Mouse (Mus musculus): ENCODE measurements around the gene Fam136a. TPM values are rescaled to one million over a fixed set of nuclear protein-coding genes. Genes with fewer than 3 reads are reported as not detected.

Fam136a gene
- polyA plus RNA-seq, 1 experiment = 73.3 TPM

DNA sequence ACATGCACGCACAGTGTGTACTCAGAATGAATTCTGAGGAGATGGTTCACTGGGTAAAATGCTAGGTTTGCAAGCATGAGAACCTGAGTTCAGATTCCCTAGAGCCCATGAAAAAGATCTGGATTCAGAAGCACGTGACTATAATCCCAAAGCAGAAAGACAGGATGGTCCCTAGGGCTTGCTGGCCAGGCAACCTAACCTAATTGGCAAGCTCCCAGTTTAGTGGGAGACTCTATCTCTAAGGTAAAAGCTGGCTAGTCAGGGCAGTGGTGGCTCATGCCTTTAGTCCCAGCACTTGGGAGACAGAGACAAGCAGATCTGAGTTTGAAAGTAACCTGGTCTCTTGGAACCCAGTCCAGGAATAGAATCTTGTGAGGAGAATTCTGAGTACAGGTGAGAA lies 33.5 kb downstream of the Fam136a start:
- H3K4me1 ChIP-seq (ENCODE audit: control insufficient read depth, insufficient read depth, insufficient read length, low read length) = peaks cover 8% of the 10 kb centered on the region
- no peak overlapping the region for H3K4me3 ChIP-seq (ENCODE audit: insufficient read depth, low read depth, low read length)
- no peak overlapping the region; the same call in 1 of the 2 replicates for H3K27ac ChIP-seq (replicated peaks; ENCODE audit: low read depth, low read length)

DNA sequence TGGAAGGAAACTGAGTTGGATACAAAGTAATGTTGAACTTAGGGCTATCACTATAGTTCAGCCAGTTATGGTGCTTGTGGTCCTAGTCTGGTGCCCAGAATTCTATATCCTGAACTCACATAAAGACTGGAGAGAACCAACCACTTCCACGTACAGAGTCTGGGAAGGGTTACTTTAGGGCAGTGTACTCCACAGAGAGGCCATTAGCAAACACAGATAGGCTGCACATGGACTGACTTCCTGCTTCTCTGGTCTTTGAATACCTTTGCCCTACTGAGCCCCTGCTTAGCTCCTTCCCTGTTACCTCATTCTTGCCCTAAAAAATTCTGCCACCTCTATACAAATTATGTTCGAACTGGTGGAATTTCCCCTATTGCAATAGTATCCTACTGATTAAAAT lies 34.5 kb downstream of the Fam136a start:
- Histone ChIP-seq H3K27ac (replicated peaks; ENCODE audit: low read depth, low read length) (no peak overlapping the region), H3K4me1 (ENCODE audit: control insufficient read depth, insufficient read depth, insufficient read length, low read length) (peaks cover 9% of the 10 kb centered on the region), H3K4me3 (ENCODE audit: insufficient read depth, low read depth, low read length) (no peak overlapping the region)

DNA sequence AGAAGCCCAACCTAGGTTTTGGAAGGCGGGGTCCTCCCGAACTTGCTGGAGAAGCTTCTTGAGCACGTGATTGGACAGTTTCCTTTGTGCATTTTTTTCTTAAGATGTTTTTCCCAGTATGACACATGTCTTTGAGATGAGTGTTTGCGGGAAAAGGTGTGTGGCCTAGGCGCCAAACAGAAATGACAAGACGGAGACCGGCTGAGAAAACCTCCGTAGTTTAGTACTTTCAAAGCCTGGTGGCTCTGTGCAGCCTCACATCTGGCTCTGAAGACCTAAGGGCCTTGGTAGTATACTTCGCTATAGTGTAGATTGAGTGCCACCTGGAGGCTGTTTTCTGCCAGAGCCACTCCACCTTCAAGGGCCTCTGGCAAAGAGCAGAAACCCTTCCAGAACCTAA lies 35.5 kb downstream of the Fam136a start:
- peaks cover 7% of the 10 kb centered on the region for H3K4me1 ChIP-seq (ENCODE audit: control insufficient read depth, insufficient read depth, insufficient read length, low read length)
- peak overlapping the region; percentile 43 for H3K4me3 ChIP-seq (ENCODE audit: insufficient read depth, low read depth, low read length)
- no peak overlapping the region for H3K27ac ChIP-seq (replicated peaks; ENCODE audit: low read depth, low read length)

DNA sequence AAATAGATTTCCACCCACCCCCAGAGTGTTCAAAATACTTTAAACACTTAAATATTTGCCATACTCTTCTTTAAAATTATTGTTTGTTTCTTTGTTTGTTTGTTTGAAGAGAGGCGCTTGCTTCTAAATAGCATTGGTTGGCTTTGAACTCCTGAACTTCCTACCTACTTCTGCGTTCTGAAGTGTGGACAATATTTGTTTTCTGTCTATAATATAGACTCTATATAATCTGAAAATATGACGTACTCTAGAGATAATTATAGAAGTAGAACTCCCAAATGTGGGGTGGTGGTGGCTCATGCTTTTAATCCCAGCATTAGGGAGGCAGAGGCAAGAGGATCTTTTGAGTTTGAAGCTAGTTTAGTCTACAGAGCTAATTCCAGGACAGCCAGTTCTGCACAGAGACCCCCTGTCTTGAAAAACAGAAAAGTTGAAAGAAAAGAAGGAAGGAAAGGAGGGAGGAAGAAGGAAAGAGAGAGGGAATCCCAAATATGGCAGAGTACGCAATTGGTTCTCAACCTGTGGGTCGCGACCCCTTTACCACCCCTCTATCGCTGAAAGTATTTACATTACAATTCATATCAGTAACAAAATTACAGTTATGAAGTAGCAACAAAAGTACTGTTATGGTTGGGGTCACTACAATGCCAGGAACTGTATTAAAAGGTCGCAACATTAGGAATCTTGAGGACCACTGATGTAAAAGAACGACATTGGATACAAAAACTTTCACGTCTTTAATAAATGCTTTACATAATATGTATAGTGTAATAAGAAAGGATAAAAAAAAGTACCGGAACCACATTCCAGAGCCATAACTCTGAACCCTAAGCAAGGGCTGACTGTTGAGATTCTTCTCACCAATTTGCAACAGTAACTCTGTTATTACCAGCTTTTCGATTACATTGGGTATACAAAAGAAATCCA lies 37.5 kb downstream of the Fam136a start:
- H3K27ac ChIP-seq (replicated peaks; ENCODE audit: low read depth, low read length) = no peak overlapping the region
- H3K4me1 ChIP-seq (ENCODE audit: control insufficient read depth, insufficient read depth, insufficient read length, low read length) = peaks cover 9% of the 10 kb centered on the region
- H3K4me3 ChIP-seq (ENCODE audit: insufficient read depth, low read depth, low read length) = no peak overlapping the region

DNA sequence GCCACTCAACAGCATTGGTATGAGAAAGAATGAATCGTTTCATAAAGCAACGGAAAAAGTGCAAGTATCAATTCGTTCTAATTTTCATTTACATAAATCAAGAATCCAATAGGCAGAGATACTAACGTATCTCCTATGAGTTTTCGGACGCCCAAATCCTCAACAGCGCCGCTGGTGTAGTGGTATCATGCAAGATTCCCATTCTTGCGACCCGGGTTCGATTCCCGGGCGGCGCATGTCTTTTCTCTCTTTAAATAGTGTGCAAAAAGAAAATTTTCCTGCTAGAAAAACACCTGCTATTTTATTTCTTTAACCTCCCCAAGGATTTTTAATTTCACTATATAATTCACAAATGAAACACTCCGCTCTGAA lies 38.3 kb downstream of the Fam136a start:
- H3K4me1 ChIP-seq (ENCODE audit: control insufficient read depth, insufficient read depth, insufficient read length, low read length) = peaks cover 9% of the 10 kb centered on the region
- H3K27ac ChIP-seq (replicated peaks; ENCODE audit: low read depth, low read length) = no peak overlapping the region
- H3K4me3 ChIP-seq (ENCODE audit: insufficient read depth, low read depth, low read length) = peak overlapping the region; percentile 21

DNA sequence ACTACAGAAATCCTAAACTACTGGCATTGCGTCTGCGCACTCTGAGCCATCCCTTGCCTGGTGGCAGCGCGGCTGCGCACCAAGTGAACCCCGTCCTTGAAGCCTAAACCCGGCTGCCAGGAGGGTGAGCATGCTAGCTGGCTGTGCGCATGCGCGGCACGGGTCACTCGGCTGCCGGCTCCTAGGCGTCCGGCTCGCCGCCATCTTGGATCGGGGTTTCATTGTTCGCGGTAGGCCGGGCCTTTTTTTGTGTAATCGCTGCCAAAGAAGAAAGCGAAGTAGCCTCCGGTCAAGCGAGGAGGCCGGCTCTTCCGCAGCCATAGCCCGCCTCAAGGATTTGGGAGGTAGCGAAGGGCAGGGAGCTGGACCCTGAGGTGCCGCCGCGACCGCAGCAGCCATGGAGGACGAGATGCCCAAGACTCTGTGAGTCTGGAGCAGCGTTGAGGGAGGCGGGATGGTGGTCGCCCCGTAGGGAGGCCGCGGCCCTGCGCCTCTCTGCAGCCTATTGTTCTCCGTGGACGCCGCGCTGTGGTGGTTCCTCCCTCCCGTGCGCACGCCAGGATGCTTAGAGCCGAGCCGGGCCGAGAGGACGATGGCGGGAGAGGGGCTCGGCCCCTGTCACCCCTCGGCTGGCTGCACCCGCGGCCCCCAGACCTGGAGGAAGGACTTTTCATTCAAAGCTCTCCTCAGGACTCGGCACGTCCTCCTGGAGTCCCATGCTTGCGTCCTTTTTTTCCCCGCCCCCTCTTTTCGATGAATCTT lies 38.8 kb downstream of the Fam136a start, which contains the start of gene Tia1:
Gene Tia1, plus strand, starts transcription at position 120 of the 762 bp plus-strand sequence.
- H3K4me3 ChIP-seq (ENCODE audit: insufficient read depth, low read depth, low read length) = peak within 1 kb of the TSS; percentile 86
- H3K4me1 ChIP-seq (ENCODE audit: control insufficient read depth, insufficient read depth, insufficient read length, low read length) = peaks cover 9% of the 10 kb centered on the region
- H3K27ac ChIP-seq (replicated peaks; ENCODE audit: low read depth, low read length) = peak within 1 kb of the TSS; percentile 97

DNA sequence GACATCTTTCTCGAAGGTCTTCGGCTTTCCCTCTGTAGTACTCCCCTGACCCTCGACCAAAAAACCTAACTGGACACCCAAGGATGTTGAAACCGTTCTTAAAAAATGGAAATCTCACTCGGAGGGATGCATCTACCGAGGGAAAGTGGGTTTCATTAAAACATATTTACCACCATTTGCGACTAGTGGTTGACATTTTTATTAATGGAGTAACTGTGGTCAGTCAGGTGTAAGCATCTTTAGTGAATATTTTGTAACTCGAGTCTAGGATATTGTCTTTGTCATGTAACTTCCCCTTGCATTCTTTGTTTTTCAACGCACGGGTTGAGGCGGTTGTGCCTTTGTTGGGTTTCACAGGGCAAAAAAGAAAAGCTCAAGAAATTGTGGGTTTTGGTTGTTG lies 39.5 kb downstream of the Fam136a start:
- H3K4me1 ChIP-seq (ENCODE audit: control insufficient read depth, insufficient read depth, insufficient read length, low read length) = peaks cover 9% of the 10 kb centered on the region; the same call in 1 of the 2 replicates
- H3K4me3 ChIP-seq (ENCODE audit: insufficient read depth, low read depth, low read length) = peak overlapping the region; percentile 86
- H3K27ac ChIP-seq (replicated peaks; ENCODE audit: low read depth, low read length) = peak overlapping the region; percentile 97; the same call in 1 of the 2 replicates

DNA sequence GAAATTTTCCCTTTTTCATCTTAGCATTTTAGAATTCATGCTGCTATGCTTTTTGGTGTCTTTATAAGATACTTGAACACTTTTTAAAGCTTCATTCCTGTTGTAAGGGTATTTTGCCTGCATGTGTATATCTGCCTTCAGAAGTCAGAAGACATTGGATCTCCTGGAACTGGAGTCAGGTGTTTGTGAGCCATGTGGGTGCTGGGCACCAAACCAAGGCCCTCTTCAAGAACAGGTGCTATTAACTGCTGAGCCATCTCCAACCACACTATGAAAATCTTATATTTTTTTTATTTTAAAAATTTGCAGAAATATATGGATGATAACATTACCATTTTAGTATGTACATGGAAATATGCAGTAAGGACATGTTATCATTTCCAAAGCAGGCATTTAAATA lies 40.9 kb downstream of the Fam136a start:
- Histone ChIP-seq H3K4me3 (ENCODE audit: insufficient read depth, low read depth, low read length) (no peak overlapping the region), H3K4me1 (ENCODE audit: control insufficient read depth, insufficient read depth, insufficient read length, low read length) (0 out of 2 replicates have a peak, but pooled peaks cover 6% of the 10 kb centered on the region), H3K27ac (replicated peaks; ENCODE audit: low read depth, low read length) (no peak overlapping the region)

DNA sequence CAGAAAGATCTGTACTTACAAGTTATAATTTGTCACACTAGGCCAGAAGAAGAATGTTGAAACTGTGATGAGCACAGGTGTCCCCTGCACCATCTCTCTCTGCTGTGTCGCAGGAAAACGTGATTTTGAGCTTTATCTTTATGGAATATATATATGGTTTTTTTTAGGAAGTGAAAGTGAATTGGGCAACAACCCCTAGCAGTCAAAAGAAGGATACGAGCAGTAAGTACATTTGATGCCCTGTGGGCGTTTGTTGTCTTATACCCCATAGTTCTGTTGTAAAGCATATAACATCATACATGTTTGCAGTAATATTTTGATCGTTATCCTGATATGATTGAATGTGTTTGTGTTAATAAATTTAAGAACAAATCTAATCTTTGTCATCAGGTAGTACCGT lies 53.3 kb downstream of the Fam136a start:
- Histone ChIP-seq H3K27ac (replicated peaks; ENCODE audit: low read depth, low read length) (no peak overlapping the region), H3K4me3 (ENCODE audit: insufficient read depth, low read depth, low read length) (no peak overlapping the region), H3K4me1 (ENCODE audit: control insufficient read depth, insufficient read depth, insufficient read length, low read length) (no peaks in the 10 kb centered on the region)

DNA sequence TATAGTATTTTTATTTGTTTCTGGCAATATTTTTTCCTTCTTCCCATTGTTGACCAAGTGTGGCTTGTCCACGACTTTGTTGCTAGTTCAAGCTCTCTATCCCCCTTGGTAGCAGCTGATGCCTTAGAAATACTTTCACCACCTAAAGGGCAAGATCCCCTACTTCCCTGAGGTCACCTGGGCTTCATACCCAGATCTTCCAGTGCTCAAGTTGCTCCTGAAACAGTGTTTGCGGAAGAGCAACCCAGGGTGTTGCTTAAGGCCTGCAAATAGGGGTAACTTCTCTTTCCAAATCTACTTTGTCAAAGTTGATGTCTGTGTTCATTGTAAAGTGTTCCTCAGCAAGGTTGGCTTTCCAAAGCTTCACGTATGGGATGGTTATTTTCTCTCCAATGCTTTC lies 53.8 kb downstream of the Fam136a start:
- Histone ChIP-seq H3K27ac (replicated peaks; ENCODE audit: low read depth, low read length) (no peak overlapping the region), H3K4me3 (ENCODE audit: insufficient read depth, low read depth, low read length) (no peak overlapping the region), H3K4me1 (ENCODE audit: control insufficient read depth, insufficient read depth, insufficient read length, low read length) (no peaks in the 10 kb centered on the region)

Other genes starting within 250 kb of the Fam136a start
- gene Tgfa, start 170.4 kb upstream of the Fam136a start, polyA plus RNA-seq (2012; ENCODE audit: insufficient read depth, insufficient read length, missing spikeins) = 0.25 and 0.44 TPM in 2 replicates
- 88.2 and 89.2 TPM in 2 replicates for gene Snrpg, start 5.7 kb downstream of the Fam136a start, polyA plus RNA-seq (2012; ENCODE audit: insufficient read depth, insufficient read length, missing spikeins)
- 65.9 and 131 TPM in 2 replicates for gene Pcyox1, start 31.5 kb downstream of the Fam136a start, polyA plus RNA-seq (2012; ENCODE audit: insufficient read depth, insufficient read length, missing spikeins)
- gene Tia1, start 38.6 kb downstream of the Fam136a start, polyA plus RNA-seq (2012; ENCODE audit: insufficient read depth, insufficient read length, missing spikeins) = 15.2 and 19.3 TPM in 2 replicates
- not detected in 2 replicates for gene Gm44790, start 61.0 kb downstream of the Fam136a start, polyA plus RNA-seq (2012; ENCODE audit: insufficient read depth, insufficient read length, missing spikeins)
- gene C87436, start 72.7 kb downstream of the Fam136a start, polyA plus RNA-seq (2012; ENCODE audit: insufficient read depth, insufficient read length, missing spikeins) = 10.4 and 13.6 TPM in 2 replicates
- gene Pcbp1, start 160.7 kb downstream of the Fam136a start, polyA plus RNA-seq (2012; ENCODE audit: insufficient read depth, insufficient read length, missing spikeins) = 107 and 116 TPM in 2 replicates

Measured in brown adipose tissue, adult 24 weeks (tissue).